7 mouse cellular contexts compared by ENCODE assay signal in the genomic region with DNA sequence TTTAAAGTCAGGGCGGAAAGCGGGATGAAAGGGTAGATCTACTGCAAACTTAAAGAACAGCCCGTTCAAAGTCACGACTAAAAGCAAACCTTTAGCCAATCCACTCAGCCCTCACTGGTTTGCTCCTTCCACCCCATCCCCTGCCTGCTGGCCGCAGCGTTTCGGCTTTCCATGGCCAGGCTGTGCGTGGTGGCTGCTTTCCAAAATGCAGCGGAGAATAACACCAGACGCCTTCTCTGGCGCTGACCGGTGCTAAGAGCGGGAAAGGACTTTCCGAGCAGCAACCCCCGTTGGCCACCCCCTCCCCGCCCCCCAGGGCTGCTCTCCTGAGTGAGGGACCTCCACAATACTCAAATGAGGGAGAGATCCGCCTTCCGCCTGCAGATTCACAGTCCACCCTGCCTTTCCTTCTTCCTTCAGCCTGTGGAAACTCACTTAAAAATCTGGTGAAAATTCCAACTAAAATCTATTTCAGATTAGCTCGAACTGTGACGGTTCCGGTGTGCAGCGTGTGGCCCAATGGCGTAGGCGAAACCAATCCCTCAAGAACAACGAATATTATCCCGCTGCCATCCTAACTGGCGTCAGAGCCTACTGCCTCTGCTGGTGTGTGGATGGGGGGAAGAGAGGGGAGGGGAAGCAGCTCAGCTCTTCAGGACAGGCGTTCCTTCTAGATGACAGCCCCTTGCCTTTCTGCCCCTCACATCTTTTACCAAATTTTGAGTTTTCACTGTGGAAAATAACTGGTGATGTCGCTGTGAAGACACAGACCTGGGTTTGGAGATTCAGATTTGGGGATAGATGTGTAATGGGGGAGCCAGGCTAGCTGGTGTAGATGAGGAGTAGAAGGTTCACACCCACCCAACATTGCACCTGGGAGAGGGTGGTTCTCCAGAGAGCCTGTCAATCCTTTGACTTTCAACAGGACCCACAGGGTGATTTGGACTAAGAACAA. TPM values are rescaled to one million over a fixed set of nuclear protein-coding genes. Genes with fewer than 3 reads are reported as not detected.
A peak's percentile ranks its signal among the peaks of the same experiment; 100 is the strongest.
DNase-seq lines count a peak whose midpoint lies in the region; ATAC-seq and TF ChIP-seq lines count a peak whose summit lies in the region.

No protein-coding gene starts in this region.

- WGBS in embryonic facial prominence, embryonic 14.5 days: 3% methylated on average over 29 of the region's 29 CpGs
- WGBS in heart, embryonic 15.5 days: 3% methylated on average over 29 of the region's 29 CpGs
- WGBS in kidney, postnatal 0 days: 2% methylated on average over 29 of the region's 29 CpGs
- 4% methylated on average over 29 of the region's 29 CpGs for WGBS in limb, embryonic 15.5 days
- WGBS in neural tube, embryonic 14.5 days: 2% methylated on average over 29 of the region's 29 CpGs

- ATAC-seq in embryonic facial prominence, embryonic 14.5 days (ENCODE audit: low read depth): peak; percentile 64; the same call in 1 of the 2 replicates
- 0 out of 2 replicates have a peak, but pooled peaks have one; percentile 38 for ATAC-seq in heart, embryonic 15.5 days (replicated peaks; ENCODE audit: insufficient number of reproducible peaks, insufficient read depth, low FRiP score, low read depth)
- no peak for ATAC-seq in kidney, postnatal 0 days (replicated peaks; ENCODE audit: low FRiP score, low read depth)
- peak; percentile 53; the same call in 1 of the 2 replicates for ATAC-seq in limb, embryonic 15.5 days (ENCODE audit: insufficient number of reproducible peaks, low FRiP score, low TSS enrichment, low read depth)
- peak; percentile 49 for ATAC-seq in neural tube, embryonic 14.5 days (ENCODE audit: low read depth)

- no peak overlapping the region; the same call in 1 of the 2 replicates for H3K27ac ChIP-seq in embryonic facial prominence, embryonic 14.5 days (replicated peaks; ENCODE audit: low read depth, low read length)
- H3K27ac ChIP-seq in heart, embryonic 15.5 days: no peak overlapping the region
- no peak overlapping the region for H3K27ac ChIP-seq in kidney, postnatal 0 days
- H3K27ac ChIP-seq in limb, embryonic 15.5 days: peak overlapping the region; percentile 67
- peak overlapping the region; percentile 82 for H3K27ac ChIP-seq in neural tube, embryonic 14.5 days (ENCODE audit: low read depth, low read length)

- no peaks in the 10 kb centered on the region for H3K9me3 ChIP-seq in embryonic facial prominence, embryonic 14.5 days (ENCODE audit: control insufficient read depth, low read length)
- no peaks in the 10 kb centered on the region for H3K9me3 ChIP-seq in heart, embryonic 15.5 days (replicated peaks)
- H3K9me3 ChIP-seq in kidney, postnatal 0 days (replicated peaks; ENCODE audit: low read length): no peaks in the 10 kb centered on the region
- H3K9me3 ChIP-seq in limb, embryonic 15.5 days: no peaks in the 10 kb centered on the region; the same call in 1 of the 2 replicates
- no peaks in the 10 kb centered on the region for H3K9me3 ChIP-seq in neural tube, embryonic 14.5 days (ENCODE audit: control insufficient read depth, low read length)

- H3K36me3 ChIP-seq in embryonic facial prominence, embryonic 14.5 days (ENCODE audit: control insufficient read depth, insufficient read depth, low read length): no peaks in the 10 kb centered on the region
- no peaks in the 10 kb centered on the region for H3K36me3 ChIP-seq in heart, embryonic 15.5 days
- no peaks in the 10 kb centered on the region for H3K36me3 ChIP-seq in kidney, postnatal 0 days (ENCODE audit: insufficient read depth, low read length)
- no peaks in the 10 kb centered on the region for H3K36me3 ChIP-seq in limb, embryonic 15.5 days
- no peaks in the 10 kb centered on the region for H3K36me3 ChIP-seq in neural tube, embryonic 14.5 days (ENCODE audit: control insufficient read depth, insufficient read depth, low read length)

- DNase-seq in cerebellum, adult 8-10 months: peak; percentile 83
- DNase-seq in embryonic facial prominence, embryonic 14.5 days (ENCODE audit: low spot score): peak; percentile 52
- DNase-seq in kidney, postnatal 0 days (ENCODE audit: low spot score): peak; percentile 59
- DNase-seq in thymus, postnatal 36 days: no peak

- peak overlapping the region; percentile 69 for H3K4me3 ChIP-seq in embryonic facial prominence, embryonic 14.5 days (ENCODE audit: low read depth, low read length)
- peak overlapping the region; percentile 80 for H3K4me3 ChIP-seq in heart, embryonic 15.5 days
- H3K4me3 ChIP-seq in kidney, postnatal 0 days (replicated peaks; ENCODE audit: low read depth, low read length): peak overlapping the region; percentile 56
- peak overlapping the region; percentile 72 for H3K4me3 ChIP-seq in limb, embryonic 15.5 days
- peak overlapping the region; percentile 83 for H3K4me3 ChIP-seq in neural tube, embryonic 14.5 days (ENCODE audit: low read depth, low read length)

- TF ChIP-seq CTCF in kidney, postnatal 0 days (IDR thresholded peaks at IDR 0.05; ENCODE audit: low read depth): no peak

- peak overlapping the region; percentile 54 for H3K9ac ChIP-seq in embryonic facial prominence, embryonic 14.5 days (ENCODE audit: low read depth, low read length)
- H3K9ac ChIP-seq in heart, embryonic 15.5 days: peak overlapping the region; percentile 2; the same call in 1 of the 2 replicates
- H3K9ac ChIP-seq in kidney, postnatal 0 days (ENCODE audit: low read depth, low read length): 0 out of 2 replicates have a peak overlapping the region, but pooled peaks have one; percentile 40
- H3K9ac ChIP-seq in limb, embryonic 15.5 days: 0 out of 2 replicates have a peak overlapping the region, but pooled peaks have one; percentile 14
- peak overlapping the region; percentile 59 for H3K9ac ChIP-seq in neural tube, embryonic 14.5 days (replicated peaks; ENCODE audit: low read depth, low read length)

- 0 out of 2 replicates have a peak, but pooled peaks cover 8% of the 10 kb centered on the region for H3K4me1 ChIP-seq in embryonic facial prominence, embryonic 14.5 days (ENCODE audit: control insufficient read depth, insufficient read depth, low read length)
- H3K4me1 ChIP-seq in heart, embryonic 15.5 days (replicated peaks): peaks cover 28% of the 10 kb centered on the region
- H3K4me1 ChIP-seq in kidney, postnatal 0 days (replicated peaks; ENCODE audit: insufficient read depth, low read length): no peaks in the 10 kb centered on the region; the same call in 1 of the 2 replicates
- peaks cover 30% of the 10 kb centered on the region for H3K4me1 ChIP-seq in limb, embryonic 15.5 days
- H3K4me1 ChIP-seq in neural tube, embryonic 14.5 days (ENCODE audit: control insufficient read depth, insufficient read depth, low read length): no peaks in the 10 kb centered on the region

- peaks cover 53% of the 10 kb centered on the region for H3K27me3 ChIP-seq in embryonic facial prominence, embryonic 14.5 days (replicated peaks; ENCODE audit: control insufficient read depth, insufficient read depth, low read length)
- H3K27me3 ChIP-seq in heart, embryonic 15.5 days: peaks cover 56% of the 10 kb centered on the region
- H3K27me3 ChIP-seq in kidney, postnatal 0 days (ENCODE audit: insufficient read depth, low read length): peaks cover 21% of the 10 kb centered on the region
- H3K27me3 ChIP-seq in limb, embryonic 15.5 days: peaks cover 46% of the 10 kb centered on the region
- H3K27me3 ChIP-seq in neural tube, embryonic 14.5 days (ENCODE audit: control insufficient read depth, insufficient read depth, low read length): no peaks in the 10 kb centered on the region

- peak overlapping the region; percentile 99 for H3K4me2 ChIP-seq in embryonic facial prominence, embryonic 14.5 days (ENCODE audit: low read depth, low read length)
- H3K4me2 ChIP-seq in heart, embryonic 15.5 days: peak overlapping the region; percentile 100
- H3K4me2 ChIP-seq in kidney, postnatal 0 days (ENCODE audit: low read length): peak overlapping the region; percentile 100
- peak overlapping the region; percentile 100 for H3K4me2 ChIP-seq in limb, embryonic 15.5 days
- H3K4me2 ChIP-seq in neural tube, embryonic 14.5 days (ENCODE audit: low read depth, low read length): peak overlapping the region; percentile 89

RNA-seq across cellular contexts. Expression of gene Ube2ql1, which starts 0.9 kb away (rescaled TPM):
- 2.1 and 2.2 TPM in 2 replicates for polyA plus RNA-seq in embryonic facial prominence, embryonic 14.5 days (2014; fragmentation: Nextera tagmentation; extraction: Ambion mirVana)
- 0.55 and 0.62 TPM in 2 replicates for polyA plus RNA-seq in heart, embryonic 15.5 days (2015; fragmentation: Nextera tagmentation; extraction: Ambion mirVana)
- 0.21 and 0.38 TPM in 2 replicates for polyA plus RNA-seq in kidney, postnatal 0 days (2015; fragmentation: Nextera tagmentation; extraction: Ambion mirVana)
- 1.0 and 2.1 TPM in 2 replicates for polyA plus RNA-seq in limb, embryonic 15.5 days (2015; fragmentation: Nextera tagmentation; extraction: Ambion mirVana)
- polyA plus RNA-seq in neural tube, embryonic 14.5 days (2014; fragmentation: Nextera tagmentation; extraction: Ambion mirVana): 72.7 and 73.1 TPM in 2 replicates

Comparison
In these comparisons a context has a peak if more than half of its experiments do, and no peak if none do; other contexts are left out.
1. DNase-seq: peak in cerebellum, adult 8-10 months (single experiment), embryonic facial prominence, embryonic 14.5 days (single experiment) and kidney, postnatal 0 days (single experiment); none in thymus, postnatal 36 days (0 of 2).
2. H3K27ac ChIP-seq: peak in limb, embryonic 15.5 days (single experiment) and neural tube, embryonic 14.5 days (single experiment); none in embryonic facial prominence, embryonic 14.5 days (single experiment), heart, embryonic 15.5 days (single experiment) and kidney, postnatal 0 days (single experiment).
3. H3K9ac ChIP-seq: peak in every context shown above with its lines; median percentile 59 in neural tube, embryonic 14.5 days; 54 in embryonic facial prominence, embryonic 14.5 days; 40 in kidney, postnatal 0 days; 14 in limb, embryonic 15.5 days; 2 in heart, embryonic 15.5 days.
4. RNA of gene Ube2ql1, which starts 0.9 kb away (polyA plus RNA-seq): 72.7 to 73.1 TPM in neural tube, embryonic 14.5 days; 2.1 to 2.2 TPM in embryonic facial prominence, embryonic 14.5 days, 1.0 to 2.1 TPM in limb, embryonic 15.5 days, 0.55 to 0.62 TPM in heart, embryonic 15.5 days and 0.21 to 0.38 TPM in kidney, postnatal 0 days; every median in the first group is over 10 times any median in the second.
5. Peak in every context shown above with its lines, with median percentiles within 50 percentile points of each other: H3K4me2 ChIP-seq and H3K4me3 ChIP-seq.